Mouse (Mus musculus) testis, adult 2 months (tissue): Measurements from ENCODE around the gene Gm45785. TPM values are rescaled to one million over a fixed set of nuclear protein-coding genes. Genes with fewer than 3 reads are reported as not detected.
"Not testable (repeated sequence)": the region's sequence is repeated elsewhere in the genome, so short reads cannot be mapped to it uniquely, and the experiment has no call there.

Source experiments
- H3K27ac ChIP-seq: fragments of 200-500 bp; 2 replicates; pipeline ENCODE4 v1.5.1; 2012; ENCODE audit warnings: low read depth, low read length; ENCODE audit not compliant: control insufficient read depth, insufficient read depth
- H3K27me3 ChIP-seq: fragments of 200-500 bp; 2 replicates; pipeline ENCODE4 v1.6.1; 2012; ENCODE audit warnings: mild to moderate bottlenecking, low read length, moderate library complexity; ENCODE audit not compliant: control insufficient read depth, insufficient read depth
- H3K36me3 ChIP-seq: fragments of 200-500 bp; 2 replicates; pipeline ENCODE4 v1.6.1; 2012; ENCODE audit warnings: mild to moderate bottlenecking, low read length; ENCODE audit not compliant: control insufficient read depth, insufficient read depth
- H3K4me1 ChIP-seq: fragments of 200-500 bp; 2 replicates; pipeline ENCODE4 v1.6.1; 2012; ENCODE audit warnings: low read length; ENCODE audit not compliant: control insufficient read depth, insufficient read depth
- H3K4me3 ChIP-seq: fragments of 200-500 bp; 2 replicates; pipeline ENCODE4 v1.5.1; 2012; ENCODE audit warnings: low read depth, mild to moderate bottlenecking, low read length, moderate library complexity, mixed read lengths; ENCODE audit not compliant: control insufficient read depth
- CTCF ChIP-seq: fragments of 200-500 bp; IDR thresholded peaks from 2 replicates; pipeline ENCODE4 v1.5.1; 2012; ENCODE audit warnings: low read depth, mild to moderate bottlenecking, inconsistent platforms, low read length, moderate library complexity; ENCODE audit not compliant: control insufficient read depth, insufficient read depth, insufficient replicate concordance
- POLR2A ChIP-seq: fragments of 200-500 bp; IDR thresholded peaks from 2 replicates; pipeline ENCODE4 v1.6.1; 2012; ENCODE audit warnings: low read depth, mild to moderate bottlenecking, inconsistent platforms, low read length, moderate library complexity; ENCODE audit not compliant: control insufficient read depth
- polyA plus RNA-seq: library from polyadenylated mRNA; depleted of rRNA; stranded (reverse); fragments of >200 nt; gene quantifications from 2 replicates; pipeline ENCODE4 v1.2.3, GENCODE M21; 2012

Gene Gm45785
- polyA plus RNA-seq, 1 experiment: not detected

GRCm38 (mm10) chr7:140894611-140895010, 38.5 kb upstream of the Gm45785 start:
- H3K4me3 ChIP-seq: no peak overlapping the region
- H3K4me1 ChIP-seq: no peaks in the 10 kb centered on the region
- H3K27ac ChIP-seq: no peak overlapping the region
- no peak for TF ChIP-seq CTCF
- TF ChIP-seq POLR2A: no peak
- no peaks in the 10 kb centered on the region for H3K27me3 ChIP-seq
- peaks cover 2% of the 10 kb centered on the region for H3K36me3 ChIP-seq

GRCm38 (mm10) chr7:140894031-140894430, 37.9 kb upstream of the Gm45785 start:
- Histone ChIP-seq H3K27me3 (no peaks in the 10 kb centered on the region), H3K36me3 (peaks cover 2% of the 10 kb centered on the region), H3K4me1 (no peaks in the 10 kb centered on the region), H3K27ac (no peak overlapping the region), H3K4me3 (no peak overlapping the region)
- TF ChIP-seq CTCF (no peak), POLR2A (no peak)

- not testable (repeated sequence) for H3K27me3 ChIP-seq, H3K27ac ChIP-seq, H3K4me1 ChIP-seq, H3K36me3 ChIP-seq, H3K4me3 ChIP-seq
Observed at GRCm38 (mm10) chr7:140890636-140891035, 34.5 kb upstream of the Gm45785 start.

DNA sequence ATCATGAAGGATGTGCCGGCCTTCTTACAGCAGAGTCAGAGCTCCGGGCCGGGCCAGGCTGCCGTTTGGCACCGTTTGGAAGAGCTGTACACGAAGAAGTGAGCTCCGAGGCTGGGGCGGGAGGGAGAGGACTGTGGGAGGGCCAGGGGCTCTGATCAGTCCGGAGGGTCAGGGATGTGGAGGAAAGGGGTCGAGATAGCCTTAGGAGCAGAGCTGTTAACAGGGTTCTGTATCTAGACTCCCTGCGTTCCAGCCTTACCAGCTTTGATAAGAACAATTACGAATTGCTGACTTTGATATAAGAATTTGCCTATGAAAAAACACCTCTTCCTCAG, 26.3 kb upstream of the Gm45785 start:
- Histone ChIP-seq H3K27ac (peak overlapping the region; percentile 89), H3K36me3 (peaks cover 3% of the 10 kb centered on the region), H3K4me3 (peak overlapping the region; percentile 97), H3K4me1 (peaks cover 3% of the 10 kb centered on the region), H3K27me3 (no peaks in the 10 kb centered on the region)
- no peak for TF ChIP-seq CTCF
- no peak; the same call in 1 of the 2 replicates for TF ChIP-seq POLR2A

GRCm38 (mm10) chr7:140881696-140882468, 25.8 kb upstream of the Gm45785 start, which contains the start of the genes Psmd13 and Sirt3:
Psmd13 (plus strand) TSS chr7:140881968.
Sirt3 (minus strand) TSS chr7:140882309.
- H3K27ac ChIP-seq: peak within 1 kb of the TSS; percentile 89
- no peaks in the 10 kb centered on the region for H3K27me3 ChIP-seq
- H3K36me3 ChIP-seq: peaks cover 3% of the 10 kb centered on the region
- TF ChIP-seq POLR2A (peak; percentile 93), CTCF (no peak)
- peaks cover 3% of the 10 kb centered on the region for H3K4me1 ChIP-seq
- peak within 1 kb of the TSS; percentile 97 for H3K4me3 ChIP-seq

DNA sequence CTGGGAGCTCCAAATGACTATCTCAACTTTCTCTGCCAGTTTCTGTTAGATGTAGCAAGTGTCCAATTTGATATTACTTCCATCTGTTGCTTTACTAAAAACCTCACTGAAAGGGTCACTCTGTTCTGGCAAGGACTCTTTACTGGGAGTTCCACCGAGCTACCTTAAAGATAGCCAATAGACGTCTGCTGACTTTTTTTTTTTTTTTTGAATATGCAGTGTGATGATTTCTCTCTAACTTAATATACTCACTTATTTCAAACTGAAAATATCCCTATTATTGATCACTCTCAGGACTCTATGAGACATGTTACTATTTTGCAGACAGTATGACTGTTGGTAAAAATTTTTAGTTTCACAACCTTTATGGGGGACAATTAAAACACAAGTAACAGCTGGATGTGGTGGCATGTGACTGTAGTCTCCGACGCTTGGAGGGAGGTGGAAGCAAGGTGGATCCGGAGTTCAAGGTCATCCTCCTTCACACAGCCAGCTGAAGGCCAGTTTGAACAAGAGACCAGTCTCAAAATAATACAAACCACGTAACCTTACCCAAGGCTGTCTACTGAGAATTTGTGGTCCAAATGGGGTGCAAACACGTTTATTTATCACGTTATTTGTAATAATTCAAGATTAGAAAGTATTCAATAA, 24.9 kb upstream of the Gm45785 start:
- TF ChIP-seq POLR2A: no peak
- no peak for TF ChIP-seq CTCF
- H3K36me3 ChIP-seq: peaks cover 2% of the 10 kb centered on the region
- H3K4me1 ChIP-seq: peaks cover 3% of the 10 kb centered on the region
- H3K4me3 ChIP-seq: peak overlapping the region; percentile 97
- no peaks in the 10 kb centered on the region for H3K27me3 ChIP-seq
- no peak overlapping the region for H3K27ac ChIP-seq

GRCm38 (mm10) chr7:140880419-140880818, 24.3 kb upstream of the Gm45785 start:
- Histone ChIP-seq H3K27me3 (no peaks in the 10 kb centered on the region), H3K27ac (no peak overlapping the region), H3K36me3 (peaks cover 2% of the 10 kb centered on the region), H3K4me3 (no peak overlapping the region; the same call in 1 of the 2 replicates), H3K4me1 (peaks cover 3% of the 10 kb centered on the region)
- TF ChIP-seq POLR2A (no peak), CTCF (no peak)
